ENCODE assay signal across 26 mouse cellular contexts in the genomic region with DNA sequence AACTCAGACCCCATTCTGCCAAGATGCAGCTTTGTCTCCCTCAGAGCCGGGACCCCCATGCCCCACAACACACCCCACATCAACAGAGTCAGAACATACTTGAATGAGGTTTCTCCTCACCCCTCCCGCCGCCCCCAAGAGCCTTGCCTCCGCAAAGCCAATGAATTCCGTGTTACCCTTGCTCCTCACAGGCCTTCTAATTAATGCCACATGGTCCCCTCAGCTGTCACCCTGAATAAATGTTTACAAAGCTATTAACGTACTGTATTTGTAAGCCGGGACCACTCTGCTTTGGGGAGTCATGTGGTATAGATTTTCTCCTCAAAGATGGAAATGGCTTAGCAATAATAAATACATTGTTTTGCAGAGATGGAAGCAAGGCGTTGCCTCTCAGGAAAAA.
DNase-seq lines count a peak whose midpoint lies in the region; ATAC-seq and TF ChIP-seq lines count a peak whose summit lies in the region.
"Had no signal": no experiment of that assay in that cellular context is flagged by ENCODE, and none has a peak within 500 bp of the region (broad histone marks: within the 10 kb centered on the region; RNA-seq: fewer than 3 reads in every experiment).

No protein-coding gene starts in this region.

- H3K4me1 ChIP-seq in embryonic facial prominence, embryonic 10.5 days, result peaks cover 28% of the 10 kb centered on the region
- peaks cover 14% of the 10 kb centered on the region for H3K4me1 ChIP-seq in limb, embryonic 14.5 days (ENCODE audit: control insufficient read depth, insufficient read depth, low read length)
- no peaks in the 10 kb centered on the region for H3K4me1 ChIP-seq in heart, embryonic 11.5 days (ENCODE audit: control insufficient read depth, insufficient read depth, low read length)
- H3K4me1 ChIP-seq: liver, embryonic 12.5 days had no signal

- no peaks in the 10 kb centered on the region for H3K36me3 ChIP-seq in embryonic facial prominence, embryonic 10.5 days (replicated peaks)
- H3K36me3 ChIP-seq in limb, embryonic 14.5 days (ENCODE audit: control insufficient read depth, insufficient read depth, low read length), result no peaks in the 10 kb centered on the region
- no peaks in the 10 kb centered on the region for H3K36me3 ChIP-seq in heart, embryonic 11.5 days (ENCODE audit: control insufficient read depth, insufficient read depth, low read length)
- H3K36me3 ChIP-seq: forebrain, embryonic 12.5 days; heart, embryonic 13.5 days; liver, embryonic 12.5 days; midbrain, embryonic 13.5 days; neural tube, embryonic 12.5 days had no signal

- H3K9me3 ChIP-seq in embryonic facial prominence, embryonic 10.5 days, result no peaks in the 10 kb centered on the region
- no peaks in the 10 kb centered on the region for H3K9me3 ChIP-seq in limb, embryonic 14.5 days (ENCODE audit: control insufficient read depth, low read length)
- H3K9me3 ChIP-seq in heart, embryonic 11.5 days (replicated peaks; ENCODE audit: control insufficient read depth, low read length), result no peaks in the 10 kb centered on the region
- H3K9me3 ChIP-seq: forebrain, embryonic 12.5 days; heart, embryonic 13.5 days; liver, embryonic 12.5 days; midbrain, embryonic 13.5 days; neural tube, embryonic 12.5 days had no signal

- ATAC-seq in limb, embryonic 14.5 days (ENCODE audit: low FRiP score, low read depth), result peak; percentile 23; the same call in 1 of the 2 replicates
- ATAC-seq in frontal cortex, adult (ENCODE audit: low TSS enrichment), result no peak
- ATAC-seq in heart, embryonic 11.5 days (replicated peaks; ENCODE audit: insufficient number of reproducible peaks, low FRiP score, low TSS enrichment), result no peak
- ATAC-seq: hindbrain, embryonic 16.5 days; intestine, postnatal 0 days; liver, embryonic 12.5 days; midbrain, embryonic 13.5 days had no signal

- no peak for TF ChIP-seq POLR2A in limb, embryonic 14.5 days (IDR thresholded peaks at IDR 0.05; ENCODE audit: borderline replicate concordance, extremely low read depth, insufficient read depth, insufficient read length)

- no peak overlapping the region for H3K4me3 ChIP-seq in embryonic facial prominence, embryonic 10.5 days
- H3K4me3 ChIP-seq in limb, embryonic 14.5 days (replicated peaks; ENCODE audit: low read length), result no peak overlapping the region
- no peak overlapping the region for H3K4me3 ChIP-seq in heart, embryonic 11.5 days (ENCODE audit: low read depth, low read length)
- H3K4me3 ChIP-seq: erythroblast, embryonic 14.5 days; forebrain, embryonic 12.5 days; heart, embryonic 13.5 days; liver, embryonic 12.5 days; midbrain, embryonic 13.5 days; neural tube, embryonic 12.5 days had no signal

- H3K9ac ChIP-seq in limb, embryonic 14.5 days (ENCODE audit: low read depth, low read length, severe bottlenecking), result no peak overlapping the region
- no peak overlapping the region for H3K9ac ChIP-seq in heart, embryonic 11.5 days (ENCODE audit: low read depth, low read length)
- H3K9ac ChIP-seq: forebrain, embryonic 12.5 days; heart, embryonic 13.5 days; liver, embryonic 12.5 days; midbrain, embryonic 13.5 days; neural tube, embryonic 12.5 days had no signal

- DNase-seq in embryo, embryonic 10 days (ENCODE audit: low spot score), result peak; percentile 53
- DNase-seq in embryo, embryonic 9.5 days (ENCODE audit: extremely low spot score), result no peak
- peak; percentile 72 for DNase-seq in embryonic facial prominence, embryonic 10.5 days (ENCODE audit: low spot score)
- DNase-seq in forelimb bud, embryonic 11.5 days (ENCODE audit: low read depth, low spot score), result peak; percentile 78
- DNase-seq in limb, embryonic 14.5 days (ENCODE audit: low spot score), result peak; percentile 28
- DNase-seq in adrenal gland, postnatal 36 days, result no peak
- DNase-seq: adrenal gland, postnatal 14 days; cerebellum, adult 9-10 months; gastrocnemius, postnatal 10 days; heart, adult 18-20 months; heart, postnatal 14 days; kidney, postnatal 4 days; layer of hippocampus, adult 9-11 months; lung, adult 18-20 months; lung, postnatal 14 days; thymus, postnatal 25 days had no signal

- H3K4me2 ChIP-seq in limb, embryonic 14.5 days (replicated peaks; ENCODE audit: low read depth, low read length, severe bottlenecking), result no peak overlapping the region
- no peak overlapping the region for H3K4me2 ChIP-seq in heart, embryonic 11.5 days
- H3K4me2 ChIP-seq: forebrain, embryonic 12.5 days; heart, embryonic 13.5 days; liver, embryonic 12.5 days; midbrain, embryonic 13.5 days; neural tube, embryonic 12.5 days had no signal

- H3K27me3 ChIP-seq in embryonic facial prominence, embryonic 10.5 days (replicated peaks; ENCODE audit: low read depth, poor library complexity, severe bottlenecking), result peaks cover 44% of the 10 kb centered on the region
- H3K27me3 ChIP-seq in limb, embryonic 14.5 days (ENCODE audit: control insufficient read depth, insufficient read depth, low read length), result no peaks in the 10 kb centered on the region; the same call in none of the 2 replicates
- no peaks in the 10 kb centered on the region for H3K27me3 ChIP-seq in heart, embryonic 11.5 days (ENCODE audit: control insufficient read depth, insufficient read depth, low read length)
- H3K27me3 ChIP-seq: forebrain, embryonic 12.5 days; liver, embryonic 12.5 days; midbrain, embryonic 13.5 days; neural tube, embryonic 12.5 days had no signal

- 28% methylated on average over 8 of the region's 8 CpGs for whole genome bisulfite sequencing in embryonic facial prominence, embryonic 10.5 days
- 19% methylated on average over 8 of the region's 8 CpGs for WGBS in limb, embryonic 14.5 days
- 52% methylated on average over 8 of the region's 8 CpGs for WGBS in heart, embryonic 11.5 days (ENCODE audit: insufficient replicate concordance)

- H3K27ac ChIP-seq in embryonic facial prominence, embryonic 10.5 days (replicated peaks), result peak overlapping the region; percentile 72
- H3K27ac ChIP-seq in limb, embryonic 14.5 days (replicated peaks; ENCODE audit: low read depth, low read length), result no peak overlapping the region
- no peak overlapping the region for H3K27ac ChIP-seq in heart, embryonic 11.5 days (ENCODE audit: low read depth, low read length)
- H3K27ac ChIP-seq: forebrain, embryonic 12.5 days; heart, embryonic 13.5 days; liver, embryonic 12.5 days; midbrain, embryonic 13.5 days; neural tube, embryonic 12.5 days had no signal

Comparison
In these comparisons a context has a peak if more than half of its experiments do, and no peak if none do; other contexts are left out.
1. DNase-seq: peak in embryo, embryonic 10 days (single experiment), embryonic facial prominence, embryonic 10.5 days (single experiment), forelimb bud, embryonic 11.5 days (single experiment) and limb, embryonic 14.5 days (single experiment); none in embryo, embryonic 9.5 days (single experiment) and adrenal gland, postnatal 36 days (0 of 2).